Mouse (Mus musculus): Measurements from ENCODE around the gene Gm2016. TPM values are rescaled to one million over a fixed set of nuclear protein-coding genes. Genes with fewer than 3 reads are reported as not detected.
"Not testable (repeated sequence)": the region's sequence is repeated elsewhere in the genome, so short reads cannot be mapped to it uniquely, and the experiment has no call there.

Gm2016 gene
- not detected in 2 replicates for polyA plus RNA-seq (2016; fragmentation: Nextera tagmentation; extraction: Ambion mirVana)

GRCm38 (mm10) chr12:87873772-87874171 lies at the start of gene Gm2016:
Gm2016 (plus strand) TSS chr12:87874072.
- H3K36me3 ChIP-seq; H3K4me2 ChIP-seq; H3K4me3 ChIP-seq; H3K27me3 ChIP-seq (replicated peaks); H3K9me3 ChIP-seq (replicated peaks); H3K27ac ChIP-seq; H3K4me1 ChIP-seq; ATAC-seq; H3K9ac ChIP-seq: not testable (repeated sequence)
- 61% methylated on average over 5 of the region's 5 CpGs for WGBS (ENCODE audit: insufficient replicate concordance)

GRCm38 (mm10) chr12:87842239-87842638 lies 31.6 kb upstream of the Gm2016 start, which contains the start of gene Gm2001:
Gm2001 (minus strand) TSS chr12:87842339.
- H3K27me3 ChIP-seq (replicated peaks); ATAC-seq; H3K4me3 ChIP-seq; H3K4me2 ChIP-seq; H3K9ac ChIP-seq; H3K9me3 ChIP-seq (replicated peaks); H3K36me3 ChIP-seq; H3K27ac ChIP-seq; H3K4me1 ChIP-seq: not testable (repeated sequence)
- 64% methylated on average over 2 of the region's 2 CpGs for WGBS (ENCODE audit: insufficient replicate concordance)

- peak; percentile 76 for ATAC-seq
- WGBS (ENCODE audit: insufficient replicate concordance) = no CpG with 5 or more reads among the region's 2 CpGs
Measured at GRCm38 (mm10) chr12:87850657-87851056, 23.2 kb upstream of the Gm2016 start.

GRCm38 (mm10) chr12:87856067-87856466 lies 17.8 kb upstream of the Gm2016 start:
- not testable (repeated sequence) for H3K9me3 ChIP-seq (replicated peaks); H3K36me3 ChIP-seq; H3K27ac ChIP-seq; H3K4me3 ChIP-seq; H3K4me2 ChIP-seq; H3K9ac ChIP-seq; H3K4me1 ChIP-seq; ATAC-seq; H3K27me3 ChIP-seq (replicated peaks)
- WGBS (ENCODE audit: insufficient replicate concordance) = 50% methylated on average over 1 of the region's 1 CpGs

More at GRCm38 (mm10) chr12:87850657-87851056, 23.2 kb upstream of the Gm2016 start:
- not testable (repeated sequence) for H3K9me3 ChIP-seq (replicated peaks); H3K4me2 ChIP-seq; H3K36me3 ChIP-seq; H3K27ac ChIP-seq; H3K9ac ChIP-seq; H3K4me3 ChIP-seq; H3K4me1 ChIP-seq; H3K27me3 ChIP-seq (replicated peaks)

- ATAC-seq; H3K27ac ChIP-seq; H3K9ac ChIP-seq; H3K4me3 ChIP-seq; H3K27me3 ChIP-seq (replicated peaks); H3K36me3 ChIP-seq; H3K4me1 ChIP-seq; H3K4me2 ChIP-seq: not testable (repeated sequence)
- 69% methylated on average over 23 of the region's 23 CpGs for WGBS (ENCODE audit: insufficient replicate concordance)
- peaks cover 21% of the 10 kb centered on the region for H3K9me3 ChIP-seq (replicated peaks)
Measured at GRCm38 (mm10) chr12:87861740-87862692, 11.9 kb upstream of the Gm2016 start.

- not testable (repeated sequence) for H3K4me3 ChIP-seq; H3K9ac ChIP-seq; H3K4me2 ChIP-seq; H3K4me1 ChIP-seq; H3K36me3 ChIP-seq; H3K27ac ChIP-seq; H3K27me3 ChIP-seq (replicated peaks)
- WGBS (ENCODE audit: insufficient replicate concordance) = 82% methylated on average over 8 of the region's 11 CpGs
- peak; percentile 33 for ATAC-seq
- peaks cover 21% of the 10 kb centered on the region for H3K9me3 ChIP-seq (replicated peaks)
Measured at GRCm38 (mm10) chr12:87863638-87864037, 10.2 kb upstream of the Gm2016 start.

- H3K9me3 ChIP-seq (replicated peaks) = peaks cover 21% of the 10 kb centered on the region
- H3K9ac ChIP-seq; H3K4me1 ChIP-seq; H3K4me2 ChIP-seq; H3K4me3 ChIP-seq; H3K27me3 ChIP-seq (replicated peaks); H3K36me3 ChIP-seq; H3K27ac ChIP-seq: not testable (repeated sequence)
- WGBS (ENCODE audit: insufficient replicate concordance) = 64% methylated on average over 2 of the region's 2 CpGs
- ATAC-seq = peak; percentile 47; the same call in 1 of the 2 replicates
Measured at GRCm38 (mm10) chr12:87864048-87864447, 9.8 kb upstream of the Gm2016 start.

- not testable (repeated sequence) for ATAC-seq; H3K36me3 ChIP-seq; H3K4me1 ChIP-seq; H3K27ac ChIP-seq; H3K4me3 ChIP-seq; H3K4me2 ChIP-seq; H3K9ac ChIP-seq; H3K27me3 ChIP-seq (replicated peaks); H3K9me3 ChIP-seq (replicated peaks)
- WGBS (ENCODE audit: insufficient replicate concordance) = 17% methylated on average over 1 of the region's 1 CpGs
Measured at GRCm38 (mm10) chr12:87895070-87895469, 21.2 kb downstream of the Gm2016 start, which contains the start of gene Gm2022. Gm2022 (plus strand) TSS chr12:87895370.

- H3K36me3 ChIP-seq; H3K9ac ChIP-seq; H3K4me1 ChIP-seq; H3K27ac ChIP-seq; H3K4me2 ChIP-seq; H3K27me3 ChIP-seq (replicated peaks); H3K9me3 ChIP-seq (replicated peaks); H3K4me3 ChIP-seq; ATAC-seq: not testable (repeated sequence)
- WGBS (ENCODE audit: insufficient replicate concordance) = 58% methylated on average over 2 of the region's 2 CpGs
Measured at GRCm38 (mm10) chr12:87919721-87920120, 45.8 kb downstream of the Gm2016 start, which contains the start of gene Gm2035. Gm2035 (minus strand) TSS chr12:87919857.

Other genes with a start within 250 kb of the Gm2016 start
- gene Gm16381, start 229.5 kb upstream of the Gm2016 start, polyA plus RNA-seq (2016; fragmentation: Nextera tagmentation; extraction: Ambion mirVana) = not detected in 2 replicates
- gene Gm21319, start 98.3 kb upstream of the Gm2016 start, polyA plus RNA-seq (2016; fragmentation: Nextera tagmentation; extraction: Ambion mirVana) = not detected in 2 replicates
- gene Gm21936, start 78.6 kb upstream of the Gm2016 start, polyA plus RNA-seq (2016; fragmentation: Nextera tagmentation; extraction: Ambion mirVana) = not detected in 2 replicates
- not detected in 2 replicates for gene BB287469, start 57.5 kb upstream of the Gm2016 start, polyA plus RNA-seq (2016; fragmentation: Nextera tagmentation; extraction: Ambion mirVana)
- gene Gm2001, start 31.7 kb upstream of the Gm2016 start, polyA plus RNA-seq (2016; fragmentation: Nextera tagmentation; extraction: Ambion mirVana) = not detected in 2 replicates
- gene Gm2022, start 21.3 kb downstream of the Gm2016 start, polyA plus RNA-seq (2016; fragmentation: Nextera tagmentation; extraction: Ambion mirVana) = not detected in 2 replicates
- not detected in 2 replicates for gene Gm2035, start 45.8 kb downstream of the Gm2016 start, polyA plus RNA-seq (2016; fragmentation: Nextera tagmentation; extraction: Ambion mirVana)
- gene Gm2042, start 80.0 kb downstream of the Gm2016 start, polyA plus RNA-seq (2016; fragmentation: Nextera tagmentation; extraction: Ambion mirVana) = not detected in 2 replicates
- gene Gm2075, start 137.8 kb downstream of the Gm2016 start, polyA plus RNA-seq (2016; fragmentation: Nextera tagmentation; extraction: Ambion mirVana) = not detected in 2 replicates
- not detected in 2 replicates for gene Gm6803, start 144.7 kb downstream of the Gm2016 start, polyA plus RNA-seq (2016; fragmentation: Nextera tagmentation; extraction: Ambion mirVana)
- not detected in 2 replicates for gene Gm2056, start 152.9 kb downstream of the Gm2016 start, polyA plus RNA-seq (2016; fragmentation: Nextera tagmentation; extraction: Ambion mirVana)
- gene Gm16368, start 209.6 kb downstream of the Gm2016 start, polyA plus RNA-seq (2016; fragmentation: Nextera tagmentation; extraction: Ambion mirVana) = not detected in 2 replicates

Data from liver, embryonic 12.5 days (tissue).